Mouse (Mus musculus): Measurements from ENCODE around the gene Afp.

DNA sequence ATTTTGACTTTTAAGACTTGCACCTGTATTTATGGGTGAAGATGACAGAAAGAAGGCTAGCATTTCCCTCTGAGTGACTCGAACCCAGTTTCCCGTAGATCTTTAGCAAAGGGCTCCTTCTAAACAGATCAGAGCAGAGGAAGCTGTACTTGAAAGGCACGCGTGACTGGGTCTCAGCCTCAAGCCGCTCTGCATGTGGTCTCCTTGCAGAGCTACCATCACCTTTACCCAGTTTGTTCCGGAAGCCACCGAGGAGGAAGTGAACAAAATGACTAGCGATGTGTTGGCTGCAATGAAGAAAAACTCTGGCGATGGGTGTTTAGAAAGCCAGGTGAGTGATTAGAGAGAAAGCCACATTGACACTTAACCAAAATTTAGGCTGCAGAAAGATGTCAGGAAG is 1.9 kb downstream of the Afp start:
- TF ChIP-seq CTCF (IDR thresholded peaks at IDR 0.05): no peak
- no peak for TF ChIP-seq EP300 (IDR thresholded peaks at IDR 0.05)
